Mouse (Mus musculus): ENCODE results near the gene Il3.

DNA sequence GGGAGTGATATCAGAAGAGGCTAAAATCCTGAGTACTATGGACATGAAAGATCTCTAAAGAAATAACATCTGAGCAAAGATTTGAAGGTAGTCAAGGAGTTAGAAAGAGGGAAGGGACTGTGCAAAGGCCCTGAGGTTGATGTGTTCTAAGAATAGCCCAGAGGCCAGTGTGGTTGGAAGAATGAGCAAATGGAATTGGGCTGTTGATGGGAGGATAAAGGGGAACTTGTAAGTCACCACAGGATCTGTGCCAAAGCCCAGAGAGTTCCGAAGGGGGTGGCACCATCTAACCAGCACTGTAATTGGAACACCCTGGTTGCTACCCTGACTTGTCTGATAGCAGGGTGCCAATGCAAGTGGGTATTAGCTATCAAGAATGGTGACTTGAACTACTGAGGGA is 47.9 kb downstream of the Il3 start:
- TF ChIP-seq EP300 (IDR thresholded peaks at IDR 0.05; ENCODE audit: insufficient read depth, low read depth, low read length) (no peak), CTCF (IDR thresholded peaks at IDR 0.05) (no peak)

Measured in heart, adult 2 months (tissue).